Mouse (Mus musculus): ENCODE measurements at regions not wholly inside any gene's neighbourhood (a gene's known extent, or its start where the extent isn't known, plus 50 kb on each side); places are given as distances from the start of the nearest gene placed in this dataset.

DNA sequence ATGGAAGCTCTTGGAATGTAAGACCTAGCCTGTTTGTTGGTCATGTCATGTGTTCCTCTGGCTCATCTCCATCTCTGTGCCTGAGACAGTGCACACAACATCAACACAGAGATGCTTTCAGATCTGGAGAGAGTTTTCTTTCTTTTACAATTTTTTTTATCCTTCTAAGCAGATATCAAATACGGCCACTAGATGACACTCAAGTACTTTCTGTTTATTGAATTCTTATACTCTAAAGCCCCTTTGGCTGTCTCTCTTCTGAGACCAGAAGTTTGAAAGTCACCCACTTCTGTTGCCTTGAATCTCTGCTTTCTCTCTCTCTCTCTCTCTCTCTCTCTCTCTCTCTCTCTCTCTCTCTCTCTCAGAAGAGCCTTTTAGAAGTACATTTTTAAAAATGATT is 106.9 kb upstream of the Nlrp1b start:
- TF ChIP-seq CTCF (IDR thresholded peaks at IDR 0.05) (peak; percentile 64), POLR2A (IDR thresholded peaks at IDR 0.05; ENCODE audit: insufficient read depth, low read depth, low read length) (no peak)

Data from heart, adult 2 months (tissue).